Mouse (Mus musculus): ENCODE data around the gene Slc2a13. TPM values are rescaled to one million over a fixed set of nuclear protein-coding genes. Genes with fewer than 3 reads are reported as not detected.
A peak's percentile ranks its signal among the peaks of the same experiment; 100 is the strongest.

Slc2a13 gene
- total RNA-seq (2021) = 1 to 10 TPM; 1.0 to 1.1 TPM

GRCm38 (mm10) chr15:91573111-91573538 lies at the start of gene Slc2a13:
Gene Slc2a13 (minus strand): TSS chr15:91573261.
- intact Hi-C loops (cut with DNase I) = no loop called here
- peak; percentile 80 to 82 for DNase-seq

DNA sequence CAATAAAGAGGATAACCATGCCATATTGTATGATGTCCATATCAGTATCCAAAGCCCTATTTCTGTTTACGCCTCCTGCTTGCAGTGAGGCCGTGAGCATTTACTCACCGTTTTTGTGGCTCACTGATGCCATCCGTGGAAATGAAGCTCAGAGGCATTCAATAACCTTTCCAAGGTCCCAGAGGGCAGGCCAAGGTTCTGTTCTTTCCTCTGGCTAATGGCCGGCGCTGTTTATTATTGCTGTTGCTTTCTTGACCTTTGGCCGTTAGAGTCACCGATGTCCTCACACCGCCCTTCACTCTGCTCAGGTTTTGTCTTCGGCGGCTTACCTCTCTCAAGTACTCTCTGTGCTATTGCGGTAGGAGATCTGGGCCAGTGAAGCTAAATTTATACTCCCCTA lies 43.0 kb upstream of the Slc2a13 start:
- intact Hi-C loops (cut with DNase I) = no loop called here
- DNase-seq = no peak

GRCm38 (mm10) chr15:91615532-91615931 lies 42.5 kb upstream of the Slc2a13 start:
- intact Hi-C loops (cut with DNase I) = no loop called here
- DNase-seq = no peak

GRCm38 (mm10) chr15:91613981-91614665 lies 41.1 kb upstream of the Slc2a13 start:
- intact Hi-C loops (cut with DNase I) = no loop called here
- no peak for DNase-seq

GRCm38 (mm10) chr15:91609713-91610112 lies 36.7 kb upstream of the Slc2a13 start:
- DNase-seq = peak; percentile 55 to 77
- intact Hi-C loops (cut with DNase I) = loop anchor here (1.0 to 5.0 kb wide), 3 partner anchors 63 to 145 kb away; partner anchors contain the start of gene Lrrk2

GRCm38 (mm10) chr15:91608811-91609210 lies 35.8 kb upstream of the Slc2a13 start:
- no peak for DNase-seq
- intact Hi-C loops (cut with DNase I) = loop anchor here (1.0 to 5.0 kb wide), 2 partner anchors 63 to 145 kb away; partner anchors contain the start of gene Lrrk2

DNA sequence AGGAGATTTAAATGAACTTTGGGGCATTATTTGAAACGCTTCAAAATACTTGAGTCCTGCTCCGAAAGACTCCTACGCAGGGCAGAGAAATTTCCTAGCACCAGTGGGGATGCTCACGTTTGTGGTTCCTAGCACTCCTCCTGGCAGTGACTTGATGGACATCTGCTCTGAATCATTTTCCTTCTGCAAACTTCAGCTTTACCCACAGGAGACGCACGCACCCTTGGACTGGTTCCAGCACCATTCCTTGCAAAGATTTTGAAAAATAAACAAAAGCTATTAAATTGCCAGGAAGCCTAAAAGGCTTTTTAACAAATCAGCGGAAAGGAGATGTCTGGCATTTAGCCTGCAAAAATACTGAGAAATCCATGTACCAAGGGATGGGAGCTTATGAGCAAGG lies 28.1 kb upstream of the Slc2a13 start:
- intact Hi-C loops (cut with DNase I) = no loop called here
- DNase-seq = no peak

DNA sequence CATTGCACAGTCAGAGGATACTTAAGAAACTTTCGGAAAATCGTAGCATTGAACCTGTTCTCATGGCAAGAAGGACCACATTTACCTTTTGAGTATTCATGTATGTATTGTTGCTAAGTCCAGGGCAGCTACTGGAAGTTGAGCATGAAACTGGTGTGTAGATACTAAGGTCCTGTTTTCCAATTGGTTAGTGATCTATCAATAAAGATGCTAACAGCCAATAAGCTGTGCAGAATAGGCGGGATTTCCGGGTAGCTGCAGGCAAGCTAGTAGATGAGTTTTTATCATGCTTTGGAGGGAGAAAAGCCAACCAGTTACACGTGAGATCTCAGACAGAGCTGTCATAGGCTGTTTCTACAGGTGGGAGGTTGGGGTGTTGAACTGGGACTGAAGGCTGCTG lies 24.2 kb upstream of the Slc2a13 start:
- intact Hi-C loops (cut with DNase I) = no loop called here
- no peak for DNase-seq

DNA sequence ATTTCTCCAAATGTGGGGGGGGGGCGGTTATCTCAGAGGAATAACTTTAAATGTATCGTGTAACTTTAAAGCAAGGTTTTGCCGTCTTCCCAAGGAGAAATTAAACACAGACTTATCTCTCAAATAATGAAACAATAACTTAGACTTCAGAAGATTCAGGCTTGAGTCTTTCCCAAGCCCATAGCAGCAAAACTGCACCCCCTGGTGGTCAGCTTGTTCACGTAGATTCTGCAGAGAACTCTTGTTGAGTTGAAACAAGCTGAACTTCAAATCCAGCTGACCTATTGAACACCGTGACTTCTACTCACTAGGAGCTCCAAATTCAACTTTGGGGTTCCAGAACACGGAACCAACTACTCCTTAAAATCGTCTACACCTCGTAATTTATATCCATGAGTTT lies 1.4 kb upstream of the Slc2a13 start:
- intact Hi-C loops (cut with DNase I) = loop anchor here (1.0 kb wide), 2 partner anchors 97 to 273 kb away; no protein-coding TSS in a partner anchor

DNA sequence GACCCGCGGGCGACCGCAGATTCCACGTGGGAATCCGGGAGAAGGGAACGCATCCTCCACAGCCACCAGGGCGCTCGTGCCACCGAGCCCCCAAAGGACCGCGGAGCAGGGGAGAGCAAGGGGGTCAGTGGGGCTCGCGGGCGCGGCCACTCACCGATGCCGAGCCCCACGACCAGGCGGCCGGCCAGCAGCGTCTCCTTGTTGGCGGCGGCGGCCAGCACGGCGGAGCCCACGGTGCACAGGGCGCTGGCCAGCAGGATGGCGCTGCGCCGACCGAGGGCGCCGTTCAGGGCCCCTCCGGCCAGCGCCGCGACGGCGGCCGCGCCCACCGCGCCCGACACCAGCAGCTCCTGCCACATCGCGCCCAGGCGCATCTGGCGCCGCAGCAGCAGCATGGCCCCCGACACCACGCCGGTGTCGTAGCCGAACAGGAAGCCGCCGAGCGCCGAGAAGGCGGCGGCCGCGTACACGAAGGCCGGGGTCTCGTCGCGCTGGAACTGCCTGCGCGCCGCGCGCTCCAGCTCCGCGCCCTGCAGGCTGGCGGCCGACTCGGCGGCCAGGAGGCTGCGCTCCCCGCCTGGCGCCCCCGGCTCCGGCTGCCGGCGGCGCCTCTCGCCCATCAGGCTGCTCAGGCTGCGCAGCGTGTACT lies 516 bp downstream of the Slc2a13 start:
- DNase-seq = peak in 1 of 2 experiments; percentile 29
- intact Hi-C loops (cut with DNase I) = no loop called here

More for the DNA sequence above, 1.4 kb upstream of the Slc2a13 start:
- peak; percentile 74 to 84 for DNase-seq

DNA sequence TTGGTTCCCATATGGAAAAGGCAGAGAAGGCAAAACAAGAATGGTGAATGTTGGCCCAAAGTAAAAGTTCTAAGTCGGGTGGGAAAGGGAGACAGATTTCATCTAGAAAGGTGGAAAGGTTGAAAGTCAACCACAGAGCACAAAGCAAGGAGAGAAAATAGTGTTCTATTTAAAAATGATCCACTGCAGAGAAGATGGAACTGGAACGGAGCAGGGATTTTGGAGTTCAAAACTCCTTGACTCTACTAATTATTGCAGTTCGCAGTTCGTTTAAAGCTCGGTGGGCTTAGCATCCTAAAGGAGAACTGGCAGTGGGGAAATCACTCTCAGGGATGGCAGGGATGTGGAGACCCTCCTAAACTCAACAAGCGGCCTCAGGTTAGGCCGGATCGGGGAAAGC lies 1.1 kb downstream of the Slc2a13 start:
- intact Hi-C loops (cut with DNase I) = no loop called here

DNA sequence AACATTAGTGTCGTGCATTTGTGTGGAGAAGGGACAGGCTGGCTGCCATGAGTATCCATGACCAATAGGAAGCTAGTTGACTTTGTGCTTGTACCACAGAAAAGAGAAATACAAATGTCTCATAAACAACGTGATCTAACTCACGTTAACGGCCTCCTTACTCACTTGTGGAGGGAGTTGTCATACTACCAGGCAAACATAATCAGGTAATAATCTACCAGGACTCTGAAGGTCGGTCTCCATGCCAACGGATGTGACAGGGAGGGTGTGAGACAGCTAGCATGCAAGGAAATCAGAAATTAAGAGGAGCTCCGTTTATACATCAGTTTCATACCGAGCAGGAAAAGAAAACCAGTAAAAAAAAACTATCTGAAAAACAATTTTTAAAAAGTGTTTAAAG lies 6.3 kb downstream of the Slc2a13 start:
- no peak for DNase-seq
- intact Hi-C loops (cut with DNase I) = no loop called here

More for the DNA sequence above, 1.1 kb downstream of the Slc2a13 start:
- no peak for DNase-seq

- intact Hi-C loops (cut with DNase I) = no loop called here
- DNase-seq = no peak
These were observed 7.9 kb downstream of the Slc2a13 start for GRCm38 (mm10) chr15:91565025-91565605.

DNA sequence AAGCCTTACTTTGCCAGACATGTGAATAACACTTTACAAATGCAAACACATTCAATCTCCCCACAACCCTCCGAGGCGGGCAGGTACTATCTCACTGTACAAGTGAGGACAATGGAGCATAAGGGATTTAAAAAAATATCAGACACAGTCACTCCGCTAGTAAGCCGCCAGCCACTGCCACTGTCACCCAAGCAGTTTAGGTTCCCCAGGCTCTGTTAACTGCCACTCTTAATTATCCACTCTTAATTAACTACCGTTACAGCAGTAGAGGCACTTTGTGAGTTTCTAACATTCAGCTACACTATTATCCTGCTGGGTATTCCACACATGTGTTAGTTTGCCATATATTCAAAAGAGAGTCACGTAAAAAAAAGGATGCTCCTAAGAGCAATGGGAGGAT lies 11.3 kb downstream of the Slc2a13 start:
- no peak for DNase-seq
- intact Hi-C loops (cut with DNase I) = no loop called here

DNA sequence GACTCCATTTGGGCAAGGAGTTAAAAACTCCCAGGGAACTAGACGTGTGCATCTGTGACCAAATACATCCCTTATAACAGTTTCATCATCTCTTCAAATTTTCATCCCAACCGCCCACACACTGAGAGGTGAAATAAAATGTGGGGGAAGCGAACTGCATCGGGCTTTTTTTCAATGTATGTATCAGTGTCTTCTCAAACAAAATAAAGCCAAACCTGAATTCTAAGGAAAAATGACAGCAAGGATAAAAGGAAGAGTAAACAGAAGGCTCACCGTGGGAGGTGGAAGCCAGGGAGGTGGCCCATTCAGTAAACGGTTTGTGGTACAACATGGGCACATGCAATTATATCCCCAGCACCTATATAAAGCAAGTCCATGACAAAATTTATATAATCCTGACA lies 17.7 kb downstream of the Slc2a13 start:
- intact Hi-C loops (cut with DNase I) = no loop called here
- DNase-seq = no peak

DNA sequence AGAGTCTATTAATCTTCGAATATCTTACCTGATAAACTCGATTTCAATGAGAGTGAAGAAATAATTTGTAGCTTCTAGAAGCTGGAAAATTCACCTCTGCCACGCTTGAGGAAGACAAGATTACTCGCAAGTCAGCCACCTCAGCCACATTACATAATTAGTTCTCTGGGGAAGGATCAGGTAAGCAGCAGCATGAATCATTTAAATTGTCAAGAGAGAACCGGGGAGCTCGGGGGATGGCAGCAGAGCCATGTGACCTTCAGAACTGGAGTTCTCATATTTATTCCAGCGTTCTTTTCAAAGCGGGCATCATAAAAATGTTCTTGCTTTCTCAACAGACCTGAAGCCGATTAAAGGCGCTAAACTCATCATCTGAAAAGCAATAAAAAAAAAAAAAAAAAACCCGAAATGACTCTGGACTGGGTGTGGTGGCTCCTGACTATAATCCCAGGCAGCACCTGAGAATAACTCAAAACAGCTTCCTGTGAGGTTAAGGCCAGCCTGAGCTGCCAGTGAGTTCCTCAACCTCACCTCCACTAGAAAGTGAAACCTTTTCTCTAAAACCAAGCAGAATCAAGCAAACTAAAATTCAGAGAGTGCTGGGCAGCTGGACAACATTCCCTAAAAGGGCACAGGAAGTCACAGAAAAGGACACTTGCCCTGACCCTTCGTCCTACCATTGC lies 24.3 kb downstream of the Slc2a13 start:
- no peak for DNase-seq
- intact Hi-C loops (cut with DNase I) = no loop called here

DNA sequence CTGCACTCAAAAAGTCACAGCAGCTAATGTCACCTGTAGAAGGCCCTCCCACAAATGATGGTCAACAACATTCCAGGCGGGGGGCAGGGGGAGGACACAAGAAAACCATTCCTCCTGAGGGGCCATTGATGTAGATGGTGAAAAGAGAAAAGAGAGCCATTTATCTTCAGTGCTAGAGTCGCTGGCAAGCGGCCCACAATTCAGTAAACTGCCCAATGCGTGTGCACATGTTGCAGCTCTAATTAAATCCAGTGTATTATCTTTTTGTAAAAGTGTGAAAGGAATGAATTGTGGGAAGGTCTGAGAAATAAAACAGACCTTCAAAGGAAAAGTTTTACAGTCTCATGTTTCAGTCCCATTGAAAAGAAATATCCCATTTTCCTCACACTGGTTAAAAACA lies 28.5 kb downstream of the Slc2a13 start:
- no peak for DNase-seq
- intact Hi-C loops (cut with DNase I) = no loop called here

DNA sequence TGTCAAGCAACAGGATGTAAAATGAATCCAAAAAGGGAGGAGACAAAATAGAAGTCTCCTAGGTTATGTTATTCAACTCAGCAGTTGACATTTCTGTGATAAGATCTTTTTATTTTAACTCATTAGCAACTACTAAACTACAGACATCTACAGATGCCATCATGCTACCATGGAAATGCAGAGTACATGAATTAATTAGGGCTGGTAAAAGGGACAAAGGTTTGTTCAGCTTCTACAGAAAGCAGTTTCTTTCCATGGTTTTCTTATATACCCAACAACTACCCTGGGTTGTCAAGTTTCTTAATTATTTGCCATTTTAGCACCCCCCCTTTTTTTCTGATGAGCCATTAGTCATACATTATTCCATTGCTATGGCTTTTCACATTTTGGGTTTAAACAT lies 34.6 kb downstream of the Slc2a13 start:
- DNase-seq = no peak
- intact Hi-C loops (cut with DNase I) = no loop called here

GRCm38 (mm10) chr15:91526876-91527275 lies 46.2 kb downstream of the Slc2a13 start:
- intact Hi-C loops (cut with DNase I) = no loop called here
- no peak for DNase-seq

- intact Hi-C loops (cut with DNase I) = no loop called here
- no peak for DNase-seq
These were observed 46.9 kb downstream of the Slc2a13 start for GRCm38 (mm10) chr15:91526166-91526565.

DNA sequence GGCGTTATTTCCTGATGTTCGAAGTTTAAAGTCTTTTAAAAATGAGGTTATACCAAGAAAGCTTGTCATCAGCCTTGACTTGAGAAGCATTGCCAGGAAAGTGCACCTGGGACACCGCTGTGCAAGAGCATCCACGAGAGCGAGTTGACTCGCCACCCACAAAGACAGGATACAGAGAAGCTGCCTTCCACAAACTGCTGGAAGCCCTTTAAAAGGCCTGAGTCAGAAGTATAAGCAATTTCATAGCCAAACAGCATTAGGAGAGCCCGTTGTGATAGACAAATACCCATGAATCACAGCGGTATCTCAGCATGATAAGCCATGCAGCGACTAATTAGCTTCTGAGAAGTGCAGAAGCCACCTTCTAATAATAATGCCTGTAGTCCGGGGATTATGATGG lies 48.6 kb downstream of the Slc2a13 start:
- DNase-seq = no peak

More for the DNA sequence above, 48.6 kb downstream of the Slc2a13 start:
- intact Hi-C loops (cut with DNase I) = no loop called here
